In the genomic region with DNA sequence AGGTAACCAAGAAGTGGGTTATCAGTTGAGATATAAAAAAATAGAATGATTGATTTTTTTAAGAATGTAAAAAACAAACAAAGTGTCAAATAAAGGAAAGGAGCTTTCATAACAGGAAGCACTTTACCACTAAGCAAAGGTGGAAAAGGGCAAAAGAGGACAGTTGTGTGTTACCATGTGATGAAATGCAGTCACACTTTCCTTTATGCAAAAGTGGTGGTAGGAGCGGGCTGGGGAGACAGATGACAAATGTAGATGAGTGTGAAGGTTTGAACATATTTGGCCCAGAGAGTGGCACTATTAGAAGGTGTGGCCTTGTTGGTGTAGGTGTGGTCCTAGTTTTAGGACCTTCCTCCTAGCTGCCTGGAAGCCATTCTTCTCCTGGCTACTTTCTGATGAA, we compare ENCODE assay signal across 22 mouse cellular contexts.
A peak's percentile ranks its signal among the peaks of the same experiment; 100 is the strongest.
DNase-seq lines count a peak whose midpoint lies in the region; ATAC-seq lines count a peak whose summit lies in the region.
"Had no signal": no experiment of that assay in that cellular context is flagged by ENCODE, and none has a peak within 500 bp of the region (broad histone marks: within the 10 kb centered on the region; RNA-seq: fewer than 3 reads in every experiment).

No protein-coding gene starts in this region.

- no peaks in the 10 kb centered on the region for H3K27me3 ChIP-seq in heart, embryonic 13.5 days (replicated peaks)
- H3K27me3 ChIP-seq in heart, embryonic 11.5 days (ENCODE audit: control insufficient read depth, insufficient read depth, low read length) = no peaks in the 10 kb centered on the region
- no peaks in the 10 kb centered on the region for H3K27me3 ChIP-seq in kidney, embryonic 15.5 days
- H3K27me3 ChIP-seq: embryonic facial prominence, embryonic 13.5 days; embryonic facial prominence, embryonic 15.5 days; forebrain, embryonic 13.5 days; forebrain, embryonic 15.5 days had no signal

- no peaks in the 10 kb centered on the region for H3K9me3 ChIP-seq in heart, embryonic 13.5 days
- H3K9me3 ChIP-seq in heart, embryonic 11.5 days (replicated peaks; ENCODE audit: control insufficient read depth, low read length) = no peaks in the 10 kb centered on the region
- no peaks in the 10 kb centered on the region for H3K9me3 ChIP-seq in kidney, embryonic 15.5 days (replicated peaks)
- H3K9me3 ChIP-seq: embryonic facial prominence, embryonic 13.5 days; embryonic facial prominence, embryonic 15.5 days; forebrain, embryonic 13.5 days; forebrain, embryonic 15.5 days had no signal

- H3K4me1 ChIP-seq in heart, embryonic 13.5 days = peaks cover 3% of the 10 kb centered on the region; the same call in 1 of the 2 replicates
- H3K4me1 ChIP-seq in heart, embryonic 11.5 days (ENCODE audit: control insufficient read depth, insufficient read depth, low read length) = no peaks in the 10 kb centered on the region
- no peaks in the 10 kb centered on the region for H3K4me1 ChIP-seq in kidney, embryonic 15.5 days
- H3K4me1 ChIP-seq: embryonic facial prominence, embryonic 13.5 days; embryonic facial prominence, embryonic 15.5 days; forebrain, embryonic 13.5 days; forebrain, embryonic 15.5 days had no signal

- H3K27ac ChIP-seq in heart, embryonic 13.5 days (replicated peaks) = peak overlapping the region; percentile 62; the same call in 1 of the 2 replicates
- no peak overlapping the region for H3K27ac ChIP-seq in heart, embryonic 11.5 days (ENCODE audit: low read depth, low read length)
- 0 out of 2 replicates have a peak overlapping the region, but pooled peaks have one; percentile 42 for H3K27ac ChIP-seq in kidney, embryonic 15.5 days
- H3K27ac ChIP-seq: embryonic facial prominence, embryonic 15.5 days; forebrain, embryonic 13.5 days; forebrain, embryonic 15.5 days had no signal

- no peak overlapping the region for H3K9ac ChIP-seq in heart, embryonic 13.5 days
- H3K9ac ChIP-seq in heart, embryonic 11.5 days (ENCODE audit: low read depth, low read length) = no peak overlapping the region
- H3K9ac ChIP-seq in kidney, embryonic 15.5 days = no peak overlapping the region
- H3K9ac ChIP-seq: embryonic facial prominence, embryonic 13.5 days; embryonic facial prominence, embryonic 15.5 days; forebrain, embryonic 13.5 days; forebrain, embryonic 15.5 days; forebrain, postnatal 0 days had no signal

- DNase-seq in kidney, postnatal 36 days = no peak
- DNase-seq: adrenal gland, adult 2 months; adrenal gland, postnatal 10 days; adrenal gland, postnatal 25 days; B cell, adult 2 months; cerebellum, adult 11 months; cerebellum, adult 18-20 months; cerebellum, adult 8-10 months; cerebellum, adult 9-11 months; cerebellum, postnatal 14 days; cerebellum, postnatal 36 days; embryo, embryonic 11 days; forebrain, postnatal 0 days had no signal

- H3K4me3 ChIP-seq in heart, embryonic 13.5 days = no peak overlapping the region
- no peak overlapping the region for H3K4me3 ChIP-seq in heart, embryonic 11.5 days (ENCODE audit: low read depth, low read length)
- no peak overlapping the region for H3K4me3 ChIP-seq in kidney, embryonic 15.5 days (replicated peaks)
- H3K4me3 ChIP-seq: embryonic facial prominence, embryonic 13.5 days; embryonic facial prominence, embryonic 15.5 days; forebrain, embryonic 13.5 days; forebrain, embryonic 15.5 days had no signal

- no peak for ATAC-seq in heart, embryonic 13.5 days (ENCODE audit: extremely low read depth, insufficient number of reproducible peaks, low FRiP score, low TSS enrichment)
- ATAC-seq in heart, embryonic 11.5 days (replicated peaks; ENCODE audit: insufficient number of reproducible peaks, low FRiP score, low TSS enrichment) = no peak
- ATAC-seq in kidney, embryonic 15.5 days (replicated peaks; ENCODE audit: low FRiP score) = no peak
- ATAC-seq in granulocyte monocyte progenitor cell, adult 5-6 weeks (replicated peaks; ENCODE audit: poor library complexity, severe bottlenecking) = no peak
- ATAC-seq: CD4-positive, CD25-positive, alpha-beta regulatory T cell, adult 4 months; forebrain, embryonic 13.5 days; forebrain, embryonic 15.5 days; forebrain, postnatal 0 days had no signal

- H3K36me3 ChIP-seq in heart, embryonic 13.5 days = no peaks in the 10 kb centered on the region
- no peaks in the 10 kb centered on the region for H3K36me3 ChIP-seq in heart, embryonic 11.5 days (ENCODE audit: control insufficient read depth, insufficient read depth, low read length)
- H3K36me3 ChIP-seq in kidney, embryonic 15.5 days = no peaks in the 10 kb centered on the region
- H3K36me3 ChIP-seq: embryonic facial prominence, embryonic 13.5 days; embryonic facial prominence, embryonic 15.5 days; forebrain, embryonic 15.5 days had no signal

- 77% methylated on average over 1 of the region's 1 CpGs for WGBS in heart, embryonic 13.5 days
- WGBS in heart, embryonic 11.5 days (ENCODE audit: insufficient replicate concordance) = 91% methylated on average over 1 of the region's 1 CpGs
- 97% methylated on average over 1 of the region's 1 CpGs for WGBS in kidney, embryonic 15.5 days

- no peak overlapping the region for H3K4me2 ChIP-seq in heart, embryonic 13.5 days
- no peak overlapping the region for H3K4me2 ChIP-seq in heart, embryonic 11.5 days
- no peak overlapping the region for H3K4me2 ChIP-seq in kidney, embryonic 15.5 days
- H3K4me2 ChIP-seq: embryonic facial prominence, embryonic 13.5 days; embryonic facial prominence, embryonic 15.5 days; forebrain, embryonic 13.5 days; forebrain, embryonic 15.5 days had no signal
